Mouse (Mus musculus) CH12.LX (cell line): ENCODE data around the gene Jmjd1c. TPM values are rescaled to one million over a fixed set of nuclear protein-coding genes. Genes with fewer than 3 reads are reported as not detected.

Experiments
- DNase-seq: peaks from one replicate; pipeline ENCODE4 v3.0.0-alpha.2; 2013; ENCODE audit errors: extremely low read depth
- H3K27ac ChIP-seq: 2 replicates; pipeline ENCODE4 v1.5.1; 2012; ENCODE audit warnings: low read depth, mild to moderate bottlenecking, control low read depth, moderate library complexity; ENCODE audit not compliant: insufficient read depth
- H3K27me3 ChIP-seq: replicated peaks from 2 replicates; pipeline ENCODE3; 2012; ENCODE audit warnings: inconsistent platforms
- H3K36me3 ChIP-seq, 2 experiments: replicated peaks in 1 of 2; 2 replicates each; pipeline versions ENCODE3 to v1.6.1; 2012; ENCODE audit warnings: inconsistent platforms in 1 of 2, low read length in 1 of 2, mild to moderate bottlenecking in 1 of 2, mixed read lengths in 1 of 2, moderate library complexity in 1 of 2; ENCODE audit not compliant: control insufficient read depth in 1 of 2, insufficient read depth in 1 of 2
- H3K4me1 ChIP-seq, 2 experiments: 2 replicates each; pipeline ENCODE4 v1.6.1; 2012; ENCODE audit warnings: inconsistent platforms in 1 of 2, moderate library complexity in 1 of 2; ENCODE audit not compliant: insufficient read depth in 2 of 2, control insufficient read depth in 1 of 2
- H3K4me2 ChIP-seq: 2 replicates; pipeline ENCODE4 v1.6.1; 2012; ENCODE audit warnings: low read depth, mild to moderate bottlenecking, control low read depth; ENCODE audit not compliant: poor library complexity, insufficient read depth, severe bottlenecking
- H3K4me3 ChIP-seq, 3 experiments: fragments of 150-350 bp in 1 of 3; sonication (generic) in 1 of 3; replicated peaks in 1 of 3; 2 replicates each; pipeline versions ENCODE3 to v1.5.1; 2011 to 2012; ENCODE audit warnings: low read depth in 2 of 3, low read length in 2 of 3, mild to moderate bottlenecking in 2 of 3, moderate library complexity in 2 of 3, control low read depth in 1 of 3, improper control_type of control experiment in 1 of 3, inconsistent platforms in 1 of 3, mixed read lengths in 1 of 3; ENCODE audit not compliant: poor library complexity in 1 of 3
- H3K79me2 ChIP-seq: replicated peaks from 2 replicates; pipeline ENCODE4 v1.6.1; 2012; ENCODE audit warnings: mild to moderate bottlenecking, moderate library complexity; ENCODE audit not compliant: control insufficient read depth, poor library complexity, insufficient read depth, severe bottlenecking; ENCODE audit errors: extremely low read depth
- H3K9ac ChIP-seq: 2 replicates; pipeline ENCODE4 v1.6.1; 2012; ENCODE audit warnings: low read depth, mild to moderate bottlenecking, control low read depth, moderate library complexity; ENCODE audit not compliant: insufficient read depth
- H3K9me3 ChIP-seq: replicated peaks from 2 replicates; pipeline ENCODE3; 2012; ENCODE audit warnings: low read length, inconsistent platforms, mixed read lengths
- BHLHE40 ChIP-seq: IDR thresholded peaks from 2 replicates; pipeline ENCODE4 v1.6.1; 2011; ENCODE audit warnings: mild to moderate bottlenecking, low read depth, low read length, improper control_type of control experiment
- CHD1 ChIP-seq: IDR thresholded peaks from 2 replicates; pipeline ENCODE4 v1.6.1; 2012; ENCODE audit warnings: low read depth, low read length, improper control_type of control experiment, inconsistent platforms
- ELF1 ChIP-seq: IDR thresholded peaks from 2 replicates; pipeline ENCODE4 v1.6.1; 2014; ENCODE audit warnings: low read depth, mild to moderate bottlenecking, inconsistent platforms, low read length, improper control_type of control experiment
- EP300 ChIP-seq: IDR thresholded peaks from 2 replicates; pipeline ENCODE4 v1.6.1; 2011; ENCODE audit warnings: low read length, improper control_type of control experiment
- ETS1 ChIP-seq: conservative IDR thresholded peaks from 2 replicates; pipeline ENCODE4 v1.6.1; 2012; ENCODE audit warnings: low read depth, mild to moderate bottlenecking, inconsistent platforms, low read length, improper control_type of control experiment, moderate library complexity
- HCFC1 ChIP-seq: IDR thresholded peaks from 2 replicates; pipeline ENCODE4 v1.6.1; 2012; ENCODE audit warnings: low read depth, mild to moderate bottlenecking, inconsistent platforms, low read length, improper control_type of control experiment
- IRF4 ChIP-seq: IDR thresholded peaks from 2 replicates; pipeline ENCODE4 v1.6.1; 2014; ENCODE audit warnings: low read depth, mild to moderate bottlenecking, inconsistent platforms, low read length, improper control_type of control experiment
- JUN ChIP-seq: IDR thresholded peaks from 2 replicates; pipeline ENCODE4 v1.6.1; 2011; ENCODE audit warnings: low read depth, mild to moderate bottlenecking, low read length, improper control_type of control experiment, moderate library complexity; ENCODE audit not compliant: insufficient read depth
- KAT2A ChIP-seq: IDR thresholded peaks from 2 replicates; pipeline ENCODE4 v1.6.1; 2012; ENCODE audit warnings: low read length, improper control_type of control experiment, inconsistent platforms; ENCODE audit not compliant: insufficient replicate concordance
- MAX ChIP-seq: IDR thresholded peaks from 2 replicates; pipeline ENCODE4 v1.6.1; 2011; ENCODE audit warnings: low read length, improper control_type of control experiment
- MAZ ChIP-seq: IDR thresholded peaks from 2 replicates; pipeline ENCODE4 v1.6.1; 2012; ENCODE audit warnings: low read depth, mild to moderate bottlenecking, inconsistent platforms, low read length, improper control_type of control experiment, moderate library complexity
- MEF2A ChIP-seq: IDR thresholded peaks from 2 replicates; pipeline ENCODE4 v1.6.1; 2014; ENCODE audit warnings: low read depth, mild to moderate bottlenecking, inconsistent platforms, low read length, improper control_type of control experiment, borderline replicate concordance
- MXI1 ChIP-seq: IDR thresholded peaks from 2 replicates; pipeline ENCODE4 v1.6.1; 2011; ENCODE audit warnings: mild to moderate bottlenecking, low read depth, low read length, improper control_type of control experiment
- MYC ChIP-seq: IDR thresholded peaks from 2 replicates; pipeline ENCODE4 v1.6.1; 2011; ENCODE audit warnings: low read depth, mild to moderate bottlenecking, improper control_type of control experiment, low read length
- POLR2A ChIP-seq: IDR thresholded peaks from 2 replicates; pipeline ENCODE4 v1.6.1; 2011; ENCODE audit warnings: low read depth, mild to moderate bottlenecking, improper control_type of control experiment, low read length
- RAD21 ChIP-seq: IDR thresholded peaks from 2 replicates; pipeline ENCODE4 v1.6.1; 2011; ENCODE audit warnings: low read depth, mild to moderate bottlenecking, low read length, improper control_type of control experiment, moderate library complexity
- SIN3A ChIP-seq: IDR thresholded peaks from 2 replicates; pipeline ENCODE4 v1.6.1; 2012; ENCODE audit warnings: low read length, improper control_type of control experiment, inconsistent platforms
- SMC3 ChIP-seq: IDR thresholded peaks from 2 replicates; pipeline ENCODE4 v1.6.1; 2011; ENCODE audit warnings: low read depth, low read length, improper control_type of control experiment
- TCF12 ChIP-seq: IDR thresholded peaks from 2 replicates; pipeline ENCODE4 v1.6.1; 2014; ENCODE audit warnings: low read depth, mild to moderate bottlenecking, inconsistent platforms, low read length, improper control_type of control experiment
- UBTF ChIP-seq: IDR thresholded peaks from 2 replicates; pipeline ENCODE4 v1.6.1; 2012; ENCODE audit warnings: low read depth, mild to moderate bottlenecking, inconsistent platforms, low read length, improper control_type of control experiment, moderate library complexity
- ZKSCAN1 ChIP-seq: IDR thresholded peaks from 2 replicates; pipeline ENCODE4 v1.6.1; 2012; ENCODE audit warnings: low read depth, inconsistent platforms, low read length, improper control_type of control experiment, borderline replicate concordance
- ZMIZ1 ChIP-seq: IDR thresholded peaks from 2 replicates; pipeline ENCODE4 v1.6.1; 2012; ENCODE audit warnings: low read depth, mild to moderate bottlenecking, inconsistent platforms, low read length, improper control_type of control experiment
- dilution Hi-C: fragments of 300-500 bp; cut with MboI; formaldehyde crosslinking; loops from 2 replicates; pipeline ENCODE4 v1.14.3; 2020; ENCODE audit warnings: low sequenced_read_pairs; ENCODE audit not compliant: extremely low pct_unique_long_range_greater_than_20kb, extremely low pct_ligation_motif_present
- in situ Hi-C: fragments of 300-500 bp; cut with MboI; formaldehyde crosslinking; loops from 3 replicates; pipeline ENCODE4 v1.14.3; 2019; ENCODE audit warnings: low sequenced_read_pairs, low pct_ligation_motif_present, low pct_unique_long_range_greater_than_20kb, mixed read lengths
- polyA plus RNA-seq: library from polyadenylated mRNA; unstranded; fragments of >175 nt; gene quantifications from 2 replicates; pipeline ENCODE4 v1.2.1, GENCODE M21; 2012; ENCODE audit warnings: low read depth; ENCODE audit not compliant: insufficient read length
- total RNA-seq, 2 experiments: library from RNA; depleted of rRNA; stranded (reverse); fragments of 300-350 nt in 1 of 2; fragments of >200 nt in 1 of 2; gene quantifications; 2 replicates each; pipeline ENCODE4 v1.2.3; 2012 to 2014

Gene Jmjd1c
- total and polyA plus RNA-seq, 3 experiments: 41.2 to 50.1 (median 41.6) TPM

- TF ChIP-seq IRF4 (no peak), ELF1 (peak; percentile 33; the same call in 1 of the 2 replicates), ZMIZ1 (no peak), SMC3 (no peak), EP300 (peak; percentile 63), POLR2A (0 out of 2 replicates have a peak, but pooled peaks have one; percentile 21), MEF2A (peak; percentile 34; the same call in 1 of the 2 replicates), ETS1 (peak; percentile 31; the same call in 1 of the 2 replicates), KAT2A (no peak), ZKSCAN1 (no peak), UBTF (no peak), RAD21 (no peak), HCFC1 (no peak; the same call in 1 of the 2 replicates), MYC (no peak)
Observed at GRCm38 (mm10) chr10:67187001-67187453, 91.1 kb downstream of the Jmjd1c start (continued).

- Histone ChIP-seq H3K4me2 (peak overlapping the region; percentile 61), H3K27ac (no peak overlapping the region; the same call in 1 of the 2 replicates), H3K79me2 (peaks cover 71% of the 10 kb centered on the region), H3K4me1 (peaks cover 0 to 36% of the 10 kb centered on the region in 2 experiments; a peak in 2 of 4 replicates), H3K27me3 (no peaks in the 10 kb centered on the region), H3K9me3 (peaks cover 4% of the 10 kb centered on the region), H3K9ac (peak overlapping the region; percentile 87), H3K36me3 (peaks cover 14 to 33% of the 10 kb centered on the region in 2 experiments), H3K4me3 (peak overlapping the region; percentile 59 to 93 (median 62))
- in situ Hi-C loops (no loop called here), dilution Hi-C loops (no loop called here)
- DNase-seq: no peak
- TF ChIP-seq TCF12: no peak
- peak; percentile 25; the same call in 1 of the 2 replicates for TF ChIP-seq SIN3A
Observed at GRCm38 (mm10) chr10:67187952-67188351, 92.0 kb downstream of the Jmjd1c start.

- Histone ChIP-seq H3K9ac (peak overlapping the region; percentile 76), H3K4me2 (peak overlapping the region; percentile 94), H3K36me3 (peaks cover 18 to 42% of the 10 kb centered on the region in 2 experiments), H3K27ac (peak overlapping the region; percentile 68), H3K4me1 (peaks cover 0 to 38% of the 10 kb centered on the region in 2 experiments; a peak in 2 of 4 replicates), H3K9me3 (peaks cover 4% of the 10 kb centered on the region), H3K4me3 (peak overlapping the region; percentile 58 to 93 (median 62)), H3K79me2 (peaks cover 74% of the 10 kb centered on the region), H3K27me3 (no peaks in the 10 kb centered on the region)
- TF ChIP-seq MXI1 (peak; percentile 48; the same call in 1 of the 2 replicates), SIN3A (peak; percentile 60; the same call in 1 of the 2 replicates), EP300 (0 out of 2 replicates have a peak, but pooled peaks have one; percentile 32), BHLHE40 (no peak), JUN (no peak), MAZ (0 out of 2 replicates have a peak, but pooled peaks have one; percentile 45), ZMIZ1 (no peak), CHD1 (0 out of 2 replicates have a peak, but pooled peaks have one; percentile 29), MAX (no peak), IRF4 (peak; percentile 36; the same call in 1 of the 2 replicates)
- dilution Hi-C loops (no loop called here), in situ Hi-C loops (no loop called here)
- DNase-seq: no peak
Observed at GRCm38 (mm10) chr10:67189057-67189456, 93.1 kb downstream of the Jmjd1c start.
